Mouse (Mus musculus) bone marrow, adult 2 months (tissue): ENCODE measurements at regions not wholly inside any gene's neighbourhood (a gene's known extent, or its start where the extent isn't known, plus 50 kb on each side); places are given as distances from the start of the nearest gene placed in this dataset.

Experiments
- CTCF ChIP-seq: fragments of 200-500 bp; IDR thresholded peaks from 2 replicates; pipeline ENCODE4 v1.5.1; 2011; ENCODE audit warnings: low read length, control low read depth; ENCODE audit not compliant: control insufficient read depth, insufficient read depth
- POLR2A ChIP-seq: fragments of 200-500 bp; IDR thresholded peaks from 2 replicates; pipeline ENCODE4 v1.6.1; 2011; ENCODE audit warnings: low read depth, mild to moderate bottlenecking, control low read depth, low read length, borderline replicate concordance; ENCODE audit not compliant: control insufficient read depth

- TF ChIP-seq CTCF (no peak), POLR2A (no peak)
These were observed 52.6 kb upstream of the Zbtb40 start for GRCm38 (mm10) chr4:137101169-137101568.
